Mouse (Mus musculus): Measurements from ENCODE around the gene Yif1a. TPM values are rescaled to one million over a fixed set of nuclear protein-coding genes. Genes with fewer than 3 reads are reported as not detected.

The Yif1a gene
- total and polyA plus RNA-seq, 2 experiments from 2014 or later: 38.8 to 40.4 TPM

GRCm38 (mm10) chr19:5045531-5045930 is 42.8 kb upstream of the Yif1a start:
- H3K27me3 ChIP-seq (ENCODE audit: insufficient read depth, low read length): no peaks in the 10 kb centered on the region
- H3K27ac ChIP-seq (ENCODE audit: low read depth, low read length): no peak overlapping the region
- no peak overlapping the region for H3K4me2 ChIP-seq (ENCODE audit: low read depth, low read length, poor library complexity, severe bottlenecking)
- ATAC-seq (ENCODE audit: low FRiP score): no peak
- TF ChIP-seq CTCF (IDR thresholded peaks at IDR 0.05): no peak
- no peak overlapping the region for H3K9ac ChIP-seq (replicated peaks; ENCODE audit: low read length, poor library complexity, severe bottlenecking)
- 81% methylated on average over 4 of the region's 4 CpGs for WGBS
- no peak overlapping the region for H3K4me3 ChIP-seq (ENCODE audit: low read depth, low read length)
- DNase-seq (ENCODE audit: low spot score): no peak
- peaks cover 43% of the 10 kb centered on the region for H3K36me3 ChIP-seq (ENCODE audit: insufficient read depth, low read length)
- no peaks in the 10 kb centered on the region for H3K9me3 ChIP-seq (ENCODE audit: low read length)
- peaks cover 12% of the 10 kb centered on the region for H3K4me1 ChIP-seq (ENCODE audit: insufficient read depth, low read length)

- Histone ChIP-seq H3K4me3 (ENCODE audit: low read depth, low read length) (no peak overlapping the region), H3K36me3 (ENCODE audit: insufficient read depth, low read length) (peaks cover 36% of the 10 kb centered on the region), H3K27ac (ENCODE audit: low read depth, low read length) (no peak overlapping the region), H3K4me2 (ENCODE audit: low read depth, low read length, poor library complexity, severe bottlenecking) (no peak overlapping the region), H3K27me3 (ENCODE audit: insufficient read depth, low read length) (peaks cover 19% of the 10 kb centered on the region; the same call in 1 of the 2 replicates), H3K9me3 (ENCODE audit: low read length) (no peaks in the 10 kb centered on the region), H3K9ac (replicated peaks; ENCODE audit: low read length, poor library complexity, severe bottlenecking) (no peak overlapping the region), H3K4me1 (ENCODE audit: insufficient read depth, low read length) (peaks cover 3% of the 10 kb centered on the region)
- TF ChIP-seq CTCF (IDR thresholded peaks at IDR 0.05): peak; percentile 21; the same call in 1 of the 2 replicates
- WGBS: 84% methylated on average over 14 of the region's 14 CpGs
- ATAC-seq (ENCODE audit: low FRiP score) (no peak), DNase-seq (ENCODE audit: low spot score) (no peak)
Measured at GRCm38 (mm10) chr19:5048138-5049056, 39.9 kb upstream of the Yif1a start.

- H3K9ac ChIP-seq (replicated peaks; ENCODE audit: low read length, poor library complexity, severe bottlenecking): 0 out of 2 replicates have a peak overlapping the region, but pooled peaks have one; percentile 33
- no peak overlapping the region for H3K4me3 ChIP-seq (ENCODE audit: low read depth, low read length)
- TF ChIP-seq CTCF (IDR thresholded peaks at IDR 0.05): no peak
- H3K27me3 ChIP-seq (ENCODE audit: insufficient read depth, low read length): peaks cover 23% of the 10 kb centered on the region; the same call in 1 of the 2 replicates
- no peak overlapping the region for H3K27ac ChIP-seq (ENCODE audit: low read depth, low read length)
- no peaks in the 10 kb centered on the region for H3K9me3 ChIP-seq (ENCODE audit: low read length)
- no peak for DNase-seq (ENCODE audit: low spot score)
- no peak overlapping the region for H3K4me2 ChIP-seq (ENCODE audit: low read depth, low read length, poor library complexity, severe bottlenecking)
- no peak for ATAC-seq (ENCODE audit: low FRiP score)
- H3K36me3 ChIP-seq (ENCODE audit: insufficient read depth, low read length): peaks cover 34% of the 10 kb centered on the region
- WGBS: 45% methylated on average over 6 of the region's 6 CpGs
- H3K4me1 ChIP-seq (ENCODE audit: insufficient read depth, low read length): peaks cover 3% of the 10 kb centered on the region
Measured at GRCm38 (mm10) chr19:5049325-5049724, 39.0 kb upstream of the Yif1a start.

- WGBS: 16% methylated on average over 13 of the region's 14 CpGs
- peaks cover 23% of the 10 kb centered on the region; the same call in 1 of the 2 replicates for H3K27me3 ChIP-seq (ENCODE audit: insufficient read depth, low read length)
- H3K9ac ChIP-seq (replicated peaks; ENCODE audit: low read length, poor library complexity, severe bottlenecking): 0 out of 2 replicates have a peak within 1 kb of the TSS, but pooled peaks have one; percentile 33
- H3K9me3 ChIP-seq (ENCODE audit: low read length): no peaks in the 10 kb centered on the region
- peaks cover 3% of the 10 kb centered on the region for H3K4me1 ChIP-seq (ENCODE audit: insufficient read depth, low read length)
- peak within 1 kb of the TSS; percentile 10; the same call in 1 of the 2 replicates for H3K4me2 ChIP-seq (ENCODE audit: low read depth, low read length, poor library complexity, severe bottlenecking)
- ATAC-seq (ENCODE audit: low FRiP score): peak; percentile 55
- TF ChIP-seq CTCF (IDR thresholded peaks at IDR 0.05): peak; percentile 75
- H3K36me3 ChIP-seq (ENCODE audit: insufficient read depth, low read length): peaks cover 34% of the 10 kb centered on the region
- H3K4me3 ChIP-seq (ENCODE audit: low read depth, low read length): no peak within 1 kb of the TSS
- DNase-seq (ENCODE audit: low spot score): peak; percentile 66
- H3K27ac ChIP-seq (ENCODE audit: low read depth, low read length): no peak within 1 kb of the TSS
Measured at GRCm38 (mm10) chr19:5050047-5050905, 38.1 kb upstream of the Yif1a start, which contains the start of gene Rin1. TSS of gene Rin1 (plus strand) at chr19:5050481.

GRCm38 (mm10) chr19:5051031-5051430 is 37.3 kb upstream of the Yif1a start:
- TF ChIP-seq CTCF (IDR thresholded peaks at IDR 0.05): no peak
- DNase-seq (ENCODE audit: low spot score): no peak
- Histone ChIP-seq H3K27me3 (ENCODE audit: insufficient read depth, low read length) (peaks cover 23% of the 10 kb centered on the region; the same call in 1 of the 2 replicates), H3K9ac (replicated peaks; ENCODE audit: low read length, poor library complexity, severe bottlenecking) (no peak overlapping the region), H3K4me1 (ENCODE audit: insufficient read depth, low read length) (peaks cover 3% of the 10 kb centered on the region), H3K4me2 (ENCODE audit: low read depth, low read length, poor library complexity, severe bottlenecking) (peak overlapping the region; percentile 10; the same call in 1 of the 2 replicates), H3K9me3 (ENCODE audit: low read length) (no peaks in the 10 kb centered on the region), H3K27ac (ENCODE audit: low read depth, low read length) (no peak overlapping the region), H3K4me3 (ENCODE audit: low read depth, low read length) (no peak overlapping the region), H3K36me3 (ENCODE audit: insufficient read depth, low read length) (peaks cover 30% of the 10 kb centered on the region)
- WGBS: 14% methylated on average over 17 of the region's 17 CpGs
- ATAC-seq (ENCODE audit: low FRiP score): no peak
